Mouse (Mus musculus) midbrain, embryonic 15.5 days (tissue): ENCODE measurements at regions not wholly inside any gene's neighbourhood (a gene's known extent, or its start where the extent isn't known, plus 50 kb on each side); places are given as distances from the start of the nearest gene placed in this dataset.

Experiments used
- ATAC-seq: fragments of 200-750 bp; cut with Nextera tagmentation; replicated peaks from 2 replicates; pipeline ENCODE4 v1.8.0; 2017; ENCODE audit warnings: moderate TSS enrichment
- H3K27ac ChIP-seq: fragments of 300-500 bp; sonication (generic); 2 replicates; pipeline ENCODE4 v1.5.1; 2015; ENCODE audit warnings: mild to moderate bottlenecking, inconsistent platforms
- H3K27me3 ChIP-seq: fragments of 300-500 bp; sonication (generic); replicated peaks from 2 replicates; pipeline ENCODE4 v1.6.1; 2015; ENCODE audit warnings: inconsistent platforms
- H3K36me3 ChIP-seq: fragments of 300-500 bp; sonication (generic); replicated peaks from 2 replicates; pipeline ENCODE4 v1.6.1; 2015; ENCODE audit warnings: inconsistent platforms
- H3K4me1 ChIP-seq: fragments of 300-500 bp; sonication (generic); 2 replicates; pipeline ENCODE4 v1.6.1; 2015; ENCODE audit warnings: inconsistent platforms
- H3K4me2 ChIP-seq: fragments of 300-500 bp; sonication (generic); 2 replicates; pipeline ENCODE4 v1.6.1; 2015; ENCODE audit warnings: inconsistent platforms, mild to moderate bottlenecking, moderate library complexity
- H3K4me3 ChIP-seq: fragments of 300-500 bp; sonication (generic); 2 replicates; pipeline ENCODE4 v1.5.1; 2015; ENCODE audit warnings: mild to moderate bottlenecking, inconsistent platforms
- H3K9ac ChIP-seq: fragments of 300-500 bp; sonication (generic); 2 replicates; pipeline ENCODE4 v1.6.1; 2015; ENCODE audit warnings: mild to moderate bottlenecking, inconsistent platforms
- H3K9me3 ChIP-seq: fragments of 300-500 bp; sonication (generic); 2 replicates; pipeline ENCODE4 v1.6.1; 2016; ENCODE audit warnings: inconsistent platforms
- WGBS: fragments of 180-500 bp; shearing (Covaris S2); methylation state at CpG from one replicate; pipeline ENCODE4 v1.1.7; 2015; ENCODE audit warnings: mixed read lengths; 5-methylcytosine and 5-hydroxymethylcytosine counted together

GRCm38 (mm10) chr16:8961739-8962138 is 131.8 kb downstream of the 1810013L24Rik start:
- Histone ChIP-seq H3K9me3 (no peaks in the 10 kb centered on the region), H3K4me2 (no peak overlapping the region), H3K36me3 (no peaks in the 10 kb centered on the region), H3K27ac (no peak overlapping the region), H3K4me3 (no peak overlapping the region), H3K27me3 (no peaks in the 10 kb centered on the region), H3K4me1 (peaks cover 11% of the 10 kb centered on the region; the same call in 1 of the 2 replicates), H3K9ac (no peak overlapping the region)
- ATAC-seq = 0 out of 2 replicates have a peak, but pooled peaks have one; percentile 39
- 90% methylated on average over 10 of the region's 10 CpGs for WGBS

GRCm38 (mm10) chr16:8993521-8994250 is 163.8 kb downstream of the 1810013L24Rik start:
- no peak overlapping the region for H3K9ac ChIP-seq
- 92% methylated on average over 7 of the region's 7 CpGs for WGBS
- H3K4me3 ChIP-seq = no peak overlapping the region
- no peak for ATAC-seq
- no peaks in the 10 kb centered on the region for H3K36me3 ChIP-seq
- H3K4me2 ChIP-seq = no peak overlapping the region
- H3K4me1 ChIP-seq = no peaks in the 10 kb centered on the region
- H3K27me3 ChIP-seq = no peaks in the 10 kb centered on the region
- H3K27ac ChIP-seq = no peak overlapping the region
- no peaks in the 10 kb centered on the region for H3K9me3 ChIP-seq

- Histone ChIP-seq H3K4me1 (no peaks in the 10 kb centered on the region), H3K4me2 (no peak overlapping the region)
- no peak for ATAC-seq
Measured at GRCm38 (mm10) chr16:8994521-8994920, 164.6 kb downstream of the 1810013L24Rik start.

GRCm38 (mm10) chr16:8997250-8997649 is 167.3 kb downstream of the 1810013L24Rik start:
- Histone ChIP-seq H3K4me2 (no peak overlapping the region), H3K4me3 (no peak overlapping the region), H3K9ac (no peak overlapping the region), H3K36me3 (no peaks in the 10 kb centered on the region), H3K4me1 (no peaks in the 10 kb centered on the region), H3K27me3 (no peaks in the 10 kb centered on the region), H3K27ac (no peak overlapping the region), H3K9me3 (no peaks in the 10 kb centered on the region)
- WGBS = 69% methylated on average over 5 of the region's 5 CpGs
- ATAC-seq = 0 out of 2 replicates have a peak, but pooled peaks have one; percentile 27

More at GRCm38 (mm10) chr16:8994521-8994920, 164.6 kb downstream of the 1810013L24Rik start:
- WGBS = 100% methylated on average over 1 of the region's 1 CpGs
- no peaks in the 10 kb centered on the region for H3K27me3 ChIP-seq
- H3K36me3 ChIP-seq = no peaks in the 10 kb centered on the region
- no peak overlapping the region for H3K4me3 ChIP-seq
- H3K27ac ChIP-seq = no peak overlapping the region
- H3K9me3 ChIP-seq = no peaks in the 10 kb centered on the region
- no peak overlapping the region for H3K9ac ChIP-seq

- 23% methylated on average over 6 of the region's 6 CpGs for WGBS
- Histone ChIP-seq H3K9me3 (no peaks in the 10 kb centered on the region), H3K9ac (no peak overlapping the region), H3K36me3 (no peaks in the 10 kb centered on the region), H3K27ac (no peak overlapping the region; the same call in 1 of the 2 replicates), H3K4me2 (peak overlapping the region; percentile 10), H3K27me3 (no peaks in the 10 kb centered on the region), H3K4me3 (no peak overlapping the region), H3K4me1 (peaks cover 5% of the 10 kb centered on the region; the same call in 1 of the 2 replicates)
- peak; percentile 82 for ATAC-seq
Measured at GRCm38 (mm10) chr16:9004012-9004411, 174.1 kb downstream of the 1810013L24Rik start.

GRCm38 (mm10) chr16:9005933-9006332 is 176.0 kb downstream of the 1810013L24Rik start:
- 28% methylated on average over 5 of the region's 5 CpGs for WGBS
- Histone ChIP-seq H3K9ac (no peak overlapping the region), H3K27ac (no peak overlapping the region), H3K4me3 (no peak overlapping the region), H3K4me1 (peaks cover 5% of the 10 kb centered on the region; the same call in 1 of the 2 replicates), H3K36me3 (no peaks in the 10 kb centered on the region), H3K27me3 (no peaks in the 10 kb centered on the region), H3K4me2 (no peak overlapping the region), H3K9me3 (no peaks in the 10 kb centered on the region)
- ATAC-seq = no peak

GRCm38 (mm10) chr16:9009361-9010083 is 179.6 kb downstream of the 1810013L24Rik start:
- Histone ChIP-seq H3K27me3 (no peaks in the 10 kb centered on the region), H3K27ac (no peak overlapping the region), H3K9me3 (no peaks in the 10 kb centered on the region), H3K4me1 (no peaks in the 10 kb centered on the region), H3K36me3 (no peaks in the 10 kb centered on the region), H3K4me3 (no peak overlapping the region), H3K4me2 (no peak overlapping the region), H3K9ac (no peak overlapping the region)
- WGBS = 19% methylated on average over 19 of the region's 19 CpGs
- peak; percentile 92 for ATAC-seq

- no peaks in the 10 kb centered on the region for H3K9me3 ChIP-seq
- WGBS = 81% methylated on average over 1 of the region's 1 CpGs
Measured at GRCm38 (mm10) chr16:9011077-9011476, 181.2 kb downstream of the 1810013L24Rik start.

GRCm38 (mm10) chr16:9011691-9012090 is 181.8 kb downstream of the 1810013L24Rik start:
- H3K27me3 ChIP-seq = no peaks in the 10 kb centered on the region
- H3K9ac ChIP-seq = no peak overlapping the region
- ATAC-seq = no peak
- 65% methylated on average over 4 of the region's 4 CpGs for WGBS
- H3K4me1 ChIP-seq = no peaks in the 10 kb centered on the region
- H3K4me3 ChIP-seq = no peak overlapping the region
- H3K27ac ChIP-seq = no peak overlapping the region
- no peak overlapping the region for H3K4me2 ChIP-seq
- H3K36me3 ChIP-seq = no peaks in the 10 kb centered on the region
- no peaks in the 10 kb centered on the region for H3K9me3 ChIP-seq

More at GRCm38 (mm10) chr16:9011077-9011476, 181.2 kb downstream of the 1810013L24Rik start:
- no peak for ATAC-seq
- Histone ChIP-seq H3K4me2 (no peak overlapping the region), H3K27me3 (no peaks in the 10 kb centered on the region), H3K36me3 (no peaks in the 10 kb centered on the region), H3K9ac (no peak overlapping the region), H3K27ac (no peak overlapping the region), H3K4me3 (no peak overlapping the region), H3K4me1 (no peaks in the 10 kb centered on the region)

- Histone ChIP-seq H3K27me3 (no peaks in the 10 kb centered on the region), H3K9ac (no peak overlapping the region), H3K9me3 (no peaks in the 10 kb centered on the region), H3K4me3 (no peak overlapping the region), H3K4me2 (no peak overlapping the region), H3K36me3 (no peaks in the 10 kb centered on the region), H3K27ac (no peak overlapping the region), H3K4me1 (no peaks in the 10 kb centered on the region)
- no peak for ATAC-seq
- 79% methylated on average over 13 of the region's 13 CpGs for WGBS
Measured at GRCm38 (mm10) chr16:9016040-9016761, 186.3 kb downstream of the 1810013L24Rik start.

- Histone ChIP-seq H3K9me3 (no peaks in the 10 kb centered on the region), H3K27ac (no peak overlapping the region), H3K4me1 (no peaks in the 10 kb centered on the region), H3K4me3 (no peak overlapping the region), H3K9ac (no peak overlapping the region), H3K27me3 (no peaks in the 10 kb centered on the region), H3K4me2 (no peak overlapping the region), H3K36me3 (no peaks in the 10 kb centered on the region)
- no peak for ATAC-seq
- WGBS = 88% methylated on average over 7 of the region's 7 CpGs
Measured at GRCm38 (mm10) chr16:9016762-9017086, 186.8 kb downstream of the 1810013L24Rik start.

GRCm38 (mm10) chr16:9030717-9031116 is 200.8 kb downstream of the 1810013L24Rik start:
- Histone ChIP-seq H3K27ac (no peak overlapping the region), H3K4me3 (no peak overlapping the region), H3K4me1 (no peaks in the 10 kb centered on the region), H3K27me3 (no peaks in the 10 kb centered on the region), H3K9me3 (no peaks in the 10 kb centered on the region), H3K36me3 (no peaks in the 10 kb centered on the region), H3K4me2 (no peak overlapping the region), H3K9ac (no peak overlapping the region)
- 82% methylated on average over 4 of the region's 4 CpGs for WGBS
- ATAC-seq = no peak
